Mouse (Mus musculus): Measurements from ENCODE around the gene Cxcl15.
A peak's percentile ranks its signal among the peaks of the same experiment; 100 is the strongest.
"Not testable (repeated sequence)": the region's sequence is repeated elsewhere in the genome, so short reads cannot be mapped to it uniquely, and the experiment has no call there.

Cxcl15 gene

DNA sequence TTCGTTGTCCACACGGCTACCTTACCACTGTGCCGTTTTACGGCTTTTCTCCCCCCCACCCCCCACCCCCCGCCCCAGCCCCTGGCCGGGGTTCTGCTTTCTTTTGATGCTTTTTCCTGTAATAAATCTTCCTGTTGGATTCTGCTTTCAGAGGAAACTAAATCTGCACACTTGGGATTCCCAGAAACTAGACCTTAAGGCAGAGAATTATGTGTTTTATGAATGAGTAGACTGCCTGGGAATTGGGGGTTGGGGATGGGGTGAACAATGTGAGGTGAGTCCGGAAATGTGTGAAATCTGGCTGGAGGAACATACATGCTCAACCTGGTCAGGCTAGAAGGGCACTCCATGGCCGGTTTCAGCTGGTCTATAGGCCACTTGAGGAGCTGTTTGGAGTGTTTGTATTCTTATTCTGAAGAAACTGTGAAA is 4.2 kb upstream of the Cxcl15 start:
- DNase-seq, result no peak

DNA sequence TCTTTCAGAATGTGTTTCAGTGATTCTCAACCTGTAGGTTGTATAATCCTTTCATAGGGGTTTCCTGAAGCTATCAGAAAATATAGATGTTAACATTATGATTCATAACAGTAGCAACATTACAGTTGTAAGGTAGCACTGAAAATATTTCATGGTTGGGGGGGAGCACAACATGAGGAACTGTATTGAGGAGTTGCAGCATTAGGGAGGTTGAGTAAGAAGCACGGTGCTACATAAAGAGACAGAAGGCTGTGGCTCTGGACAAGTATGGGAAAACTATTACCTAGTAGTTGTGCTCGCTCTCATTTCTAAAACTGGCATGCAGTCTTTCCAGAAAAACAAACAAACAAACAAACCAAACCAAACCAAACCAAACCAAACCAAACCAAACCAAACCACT is 1.1 kb downstream of the Cxcl15 start:
- DNase-seq, result not testable (repeated sequence)

DNA sequence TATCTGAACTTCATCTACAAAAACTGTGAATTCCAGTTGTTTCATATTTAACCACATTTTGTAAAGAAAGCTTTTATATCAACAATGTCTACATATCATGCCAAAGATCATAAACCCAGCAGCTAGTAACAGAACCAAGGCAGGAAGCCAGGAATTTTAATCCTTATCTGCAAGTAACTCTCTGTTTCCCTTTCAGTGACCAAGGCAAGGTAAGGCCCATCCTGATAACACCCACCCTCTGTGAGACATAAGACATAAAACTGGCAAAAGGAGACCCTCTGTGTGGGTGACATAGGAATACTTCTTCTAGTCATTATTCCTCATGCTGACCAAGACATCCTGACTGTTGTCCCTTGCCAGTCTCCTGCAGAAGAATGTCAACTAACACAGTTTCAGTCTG is 10.2 kb downstream of the Cxcl15 start:
- DNase-seq, result no peak

DNA sequence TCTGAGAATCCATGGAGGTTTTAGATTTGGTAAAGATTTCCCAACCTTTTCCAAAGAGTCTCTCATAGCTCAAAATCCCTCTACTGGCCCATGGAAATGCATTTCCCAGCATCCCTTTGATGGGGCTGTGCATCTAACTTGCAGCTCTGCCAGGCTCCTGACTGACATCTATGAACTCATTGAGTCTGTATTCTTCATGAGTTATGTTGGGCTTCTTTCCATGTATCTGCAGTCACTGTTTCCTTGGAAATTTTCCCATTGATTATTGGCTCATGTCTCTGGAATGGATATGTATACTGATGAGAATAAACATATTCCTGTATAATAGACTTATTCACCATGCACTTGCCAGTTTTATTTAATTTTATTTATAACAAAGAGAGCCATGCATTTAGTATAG is 11.7 kb downstream of the Cxcl15 start:
- no peak for DNase-seq

DNA sequence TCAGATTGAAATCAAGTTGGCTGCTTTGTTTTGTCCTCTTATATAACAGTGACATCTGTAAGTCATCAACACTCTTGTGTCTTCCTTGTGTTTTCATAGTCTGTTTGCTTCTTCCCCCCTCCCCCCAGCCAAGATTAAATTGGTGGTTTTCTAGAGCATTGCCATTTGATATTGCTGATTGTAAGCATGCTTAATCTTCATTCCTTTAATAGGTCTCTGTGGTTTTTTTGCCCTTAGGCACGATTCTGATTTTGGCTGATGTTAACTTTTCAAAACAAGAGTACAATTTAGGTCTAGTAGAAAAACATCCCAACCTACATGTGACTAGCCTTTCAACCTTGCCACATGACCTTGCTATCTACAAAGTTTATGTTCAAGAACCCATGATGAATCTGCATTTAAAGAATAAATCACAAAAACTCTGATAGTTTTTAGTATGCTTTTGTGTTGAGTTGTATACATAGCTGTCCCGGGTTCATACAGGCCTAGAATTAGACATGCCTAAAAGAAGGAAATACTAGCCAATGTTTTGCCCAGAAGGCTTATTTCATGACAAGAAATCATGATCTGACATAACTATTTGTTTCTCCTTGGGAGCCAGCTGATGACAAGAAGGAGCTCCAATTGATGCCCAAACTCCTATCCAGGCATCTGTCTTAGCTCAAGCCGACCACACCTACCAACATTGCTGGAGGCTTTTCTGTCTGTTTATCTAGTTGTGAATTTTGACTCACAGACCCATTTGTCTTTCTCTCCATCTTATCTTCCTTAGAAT is 13.0 kb downstream of the Cxcl15 start:
- no peak for DNase-seq

DNA sequence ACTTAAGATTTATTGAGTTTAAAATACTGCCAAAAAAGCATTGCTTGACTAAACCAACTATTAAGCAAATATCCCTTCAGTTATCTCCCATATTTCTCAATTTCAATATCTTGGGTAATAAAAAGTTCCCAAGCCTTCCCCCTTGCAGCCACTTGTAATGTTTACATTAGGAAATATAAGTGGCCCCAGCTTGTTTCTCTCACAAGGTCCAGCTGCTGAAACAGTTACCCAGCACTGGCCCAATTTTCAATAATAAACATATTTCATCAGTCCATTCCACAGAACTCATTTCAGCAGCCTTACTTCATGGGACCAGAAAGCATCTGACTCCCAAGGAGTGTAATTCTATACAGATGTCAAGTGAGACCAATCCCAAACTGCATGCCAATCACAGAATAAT is 25.4 kb downstream of the Cxcl15 start:
- no peak for DNase-seq

DNA sequence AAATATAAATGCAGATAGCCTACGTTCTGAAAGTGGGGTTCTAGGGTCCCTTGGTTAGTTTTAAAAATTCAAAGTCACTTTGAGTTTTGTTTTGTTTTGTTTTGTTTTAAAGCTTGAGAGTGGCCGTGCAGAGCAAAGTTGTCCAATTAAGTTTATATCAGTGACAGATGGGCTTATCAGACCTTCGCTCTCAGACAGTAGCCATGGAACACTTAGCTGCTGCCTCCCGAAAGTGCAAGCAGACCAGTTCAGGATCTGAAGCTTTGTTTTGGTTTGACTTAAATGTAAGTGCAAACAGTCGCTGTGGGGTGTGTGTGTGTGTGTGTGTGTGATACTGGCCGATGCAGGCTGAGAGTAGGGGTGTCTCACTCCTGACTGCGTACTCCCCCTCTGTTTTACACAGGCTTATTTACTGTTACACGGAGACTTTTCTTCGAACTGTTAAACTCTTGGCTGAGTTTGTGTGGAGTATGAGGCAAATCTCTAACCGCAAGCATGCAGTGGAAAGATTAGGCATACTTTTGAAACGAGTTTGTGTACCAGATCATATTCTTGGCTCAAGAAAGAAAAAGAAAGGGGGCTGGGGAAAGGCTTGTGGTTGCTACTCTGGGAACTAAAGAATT is 37.9 kb downstream of the Cxcl15 start:
- DNase-seq, result no peak

DNA sequence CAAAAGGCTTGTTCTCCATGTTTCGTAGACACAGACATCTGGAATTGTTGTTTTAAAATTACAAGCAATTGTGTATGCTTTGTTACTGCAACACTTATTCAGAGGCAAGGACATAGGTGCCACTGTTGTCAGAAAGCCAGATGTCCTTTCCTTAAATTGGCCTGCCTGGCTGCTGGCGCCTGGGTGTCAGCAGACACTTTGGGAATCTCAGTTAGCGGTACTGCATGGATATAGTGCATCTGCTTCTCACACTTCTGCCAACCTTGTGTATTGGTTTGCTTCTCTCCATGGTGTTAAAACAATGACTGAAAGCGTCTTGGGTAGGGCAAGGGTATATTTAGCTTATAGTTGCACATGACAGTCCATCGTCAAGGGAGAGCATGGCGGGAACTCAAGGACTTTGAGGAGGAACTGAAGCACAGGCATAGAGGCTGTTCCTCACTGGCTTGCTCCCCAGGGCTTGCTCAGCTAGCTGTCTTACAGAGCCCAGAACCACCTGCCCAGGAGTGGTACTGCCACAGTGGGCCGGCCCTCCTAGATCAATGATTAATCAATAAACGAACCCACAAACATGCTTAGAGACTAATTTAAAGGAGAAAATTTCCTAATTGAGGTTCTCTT is 38.5 kb downstream of the Cxcl15 start:
- DNase-seq, result no peak

DNA sequence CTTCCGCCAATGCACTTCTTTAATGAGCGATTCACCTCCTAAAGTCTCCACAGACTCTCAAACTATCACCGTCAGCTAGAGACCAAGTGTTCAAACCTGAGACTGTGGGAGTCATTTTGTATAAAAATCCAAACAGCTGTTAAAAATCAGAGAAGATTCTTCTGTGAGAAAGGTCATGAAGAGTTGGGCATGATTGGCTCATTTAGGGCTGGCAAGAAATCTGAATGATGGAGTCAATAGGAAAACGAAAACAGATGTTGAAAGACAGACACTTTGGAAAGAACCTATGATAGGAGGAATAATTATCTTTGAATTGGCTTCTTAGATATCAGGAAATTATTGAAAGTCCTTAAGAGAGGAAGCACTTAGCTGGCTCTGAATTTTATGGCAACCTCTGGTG is 40.1 kb downstream of the Cxcl15 start:
- DNase-seq, result no peak

DNA sequence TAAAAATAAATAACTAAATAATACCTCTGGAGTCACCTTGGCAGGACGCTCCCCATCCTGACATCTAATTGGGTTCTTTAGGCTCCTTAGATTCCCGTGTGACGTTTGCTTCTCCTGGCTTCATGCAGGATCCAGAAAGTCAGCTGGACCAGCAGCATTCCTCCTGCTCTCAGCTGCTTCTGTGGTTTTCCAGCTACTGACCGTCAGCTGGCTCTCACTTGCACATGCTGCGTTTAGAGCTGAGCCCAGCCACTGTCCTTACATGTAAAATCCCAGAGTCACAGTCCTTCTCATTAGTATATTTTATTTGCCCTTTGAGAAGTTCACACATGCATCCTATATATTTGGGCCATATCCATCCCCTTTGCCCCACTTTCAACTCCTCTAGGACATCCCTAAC is 44.2 kb downstream of the Cxcl15 start:
- DNase-seq, result no peak

DNA sequence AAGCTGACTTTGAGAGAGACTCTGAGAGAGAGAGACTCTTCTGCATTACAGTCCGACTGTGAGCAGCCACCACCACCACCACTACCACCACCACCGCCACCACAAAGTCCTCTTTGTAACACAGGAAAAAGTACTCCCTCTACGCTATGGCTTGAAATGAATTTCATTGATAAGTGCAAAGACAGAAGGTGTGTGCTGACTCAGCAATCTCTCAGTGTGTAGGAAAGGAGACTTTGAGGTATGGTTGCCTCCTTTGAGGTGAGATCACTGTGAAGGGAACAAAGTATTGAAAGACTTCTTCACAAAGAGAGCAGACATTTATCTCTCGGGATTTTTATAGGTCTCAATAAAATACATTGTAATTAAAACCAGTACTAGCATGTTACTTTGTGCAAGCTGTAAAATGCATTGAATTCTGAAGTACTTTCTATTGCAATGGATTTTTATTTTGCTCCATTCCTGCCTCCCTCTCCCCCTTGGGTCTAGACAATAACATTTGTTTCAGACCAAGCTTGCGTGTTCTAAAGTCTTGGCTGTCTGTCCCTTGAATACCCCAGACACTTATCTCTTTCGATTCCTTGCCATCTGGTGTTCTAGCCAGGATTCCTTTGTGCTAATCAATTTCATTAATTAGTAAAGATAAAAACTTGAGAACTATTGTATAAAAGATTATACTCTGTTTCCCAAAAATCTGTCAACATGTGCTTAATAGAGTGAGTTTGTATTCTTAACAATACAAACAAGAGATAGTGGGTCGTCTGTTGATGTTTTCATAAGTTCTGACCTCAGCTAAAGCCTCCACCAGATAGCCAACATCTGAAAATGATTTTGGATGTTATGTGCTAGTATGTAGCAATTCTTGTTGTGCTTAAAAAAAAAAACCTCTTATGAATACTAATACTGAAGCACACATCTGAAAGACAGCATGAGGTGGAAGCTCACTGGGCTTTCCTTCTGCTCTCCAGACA is 46.9 kb downstream of the Cxcl15 start:
- no peak for DNase-seq

DNA sequence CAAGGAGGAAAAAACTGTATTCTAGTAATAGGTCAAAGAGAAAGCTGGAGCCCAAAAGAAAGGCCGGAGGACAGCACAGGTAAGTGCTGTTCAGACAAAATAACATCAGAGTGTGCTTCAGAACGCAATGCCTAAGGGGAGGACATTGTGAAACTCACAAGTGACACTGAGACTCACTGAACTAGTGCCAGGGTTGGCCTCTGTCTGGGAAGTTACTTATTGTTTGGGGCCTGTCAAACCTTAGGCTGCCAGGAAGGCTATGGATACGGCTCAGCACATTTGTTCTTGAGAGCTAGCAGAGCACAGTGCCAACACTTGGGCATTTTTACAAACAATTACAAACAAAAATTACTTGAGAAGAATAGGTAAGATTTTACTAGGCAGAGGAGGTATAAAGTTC is 49.6 kb downstream of the Cxcl15 start:
- DNase-seq, result no peak

DNA sequence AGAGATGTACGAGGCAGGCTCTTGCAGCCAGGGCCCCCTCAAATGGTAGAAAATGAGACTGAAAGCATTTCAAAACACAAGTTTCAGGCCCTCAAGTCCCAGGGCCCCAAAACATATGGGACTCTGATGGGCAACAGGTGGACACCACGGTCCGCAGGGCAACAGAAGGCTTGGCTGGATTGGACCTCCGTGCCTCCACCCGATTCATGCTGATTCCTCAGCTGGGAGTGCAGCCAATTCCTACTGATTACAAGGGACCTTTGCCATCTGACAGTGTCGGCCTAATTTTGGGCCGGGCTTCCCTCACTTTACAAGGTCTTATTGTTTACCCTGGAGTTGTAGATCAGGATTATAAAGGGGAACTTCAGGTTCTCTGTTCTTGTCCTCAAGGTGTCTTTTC is 55.8 kb downstream of the Cxcl15 start:
- peak; percentile 71 for DNase-seq

DNA sequence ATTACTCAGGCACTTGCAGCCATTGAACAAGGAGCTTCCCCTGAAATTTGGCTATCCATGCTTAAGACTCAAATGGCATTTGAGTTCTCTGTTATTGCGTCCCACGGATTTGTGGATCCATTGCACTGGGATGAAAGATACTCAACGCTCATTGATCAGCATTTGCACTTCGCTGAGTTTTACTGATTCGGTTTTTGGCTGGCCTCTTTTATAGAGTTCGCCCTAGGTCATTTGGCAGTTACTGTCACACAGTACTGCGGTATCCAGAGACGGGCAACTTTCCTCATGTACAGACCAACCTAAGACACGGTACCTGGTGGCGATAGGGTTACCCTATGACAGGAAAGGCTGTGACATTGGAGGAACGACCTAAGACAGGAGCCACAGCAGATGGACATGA is 57.1 kb downstream of the Cxcl15 start:
- DNase-seq, result not testable (repeated sequence)

All from cerebellum, adult 9-10 months (tissue).